Mouse (Mus musculus): ENCODE results near the gene Asic2. TPM values are rescaled to one million over a fixed set of nuclear protein-coding genes. Genes with fewer than 3 reads are reported as not detected.

The Asic2 gene
- polyA plus RNA-seq, 1 experiment from 2014 or later: 8.7 TPM

- H3K4me1 ChIP-seq (replicated peaks; ENCODE audit: control insufficient read depth, insufficient read depth, low read length): peaks cover 34% of the 10 kb centered on the region
- H3K4me3 ChIP-seq (replicated peaks; ENCODE audit: low read length): no peak overlapping the region
- H3K9ac ChIP-seq (replicated peaks; ENCODE audit: low read depth, low read length): no peak overlapping the region
- no peaks in the 10 kb centered on the region for H3K36me3 ChIP-seq (ENCODE audit: control insufficient read depth, insufficient read depth)
- H3K27ac ChIP-seq (ENCODE audit: low read length): peak overlapping the region; percentile 5; the same call in 1 of the 2 replicates
- peak; percentile 63 for ATAC-seq
- WGBS: 49% methylated on average over 2 of the region's 2 CpGs
- no peaks in the 10 kb centered on the region for H3K9me3 ChIP-seq (ENCODE audit: control insufficient read depth, low read length)
- H3K27me3 ChIP-seq (replicated peaks; ENCODE audit: control insufficient read depth, insufficient read depth, low read length): no peaks in the 10 kb centered on the region
- no peak overlapping the region for H3K4me2 ChIP-seq (ENCODE audit: low read length)
Measured at GRCm38 (mm10) chr11:81595235-81595634, 373.0 kb downstream of the Asic2 start.

- Histone ChIP-seq H3K4me2 (ENCODE audit: low read length) (no peak overlapping the region), H3K4me3 (replicated peaks; ENCODE audit: low read length) (no peak overlapping the region), H3K27ac (ENCODE audit: low read length) (no peak overlapping the region), H3K36me3 (ENCODE audit: control insufficient read depth, insufficient read depth) (no peaks in the 10 kb centered on the region), H3K9ac (replicated peaks; ENCODE audit: low read depth, low read length) (no peak overlapping the region), H3K4me1 (replicated peaks; ENCODE audit: control insufficient read depth, insufficient read depth, low read length) (peaks cover 49% of the 10 kb centered on the region), H3K27me3 (replicated peaks; ENCODE audit: control insufficient read depth, insufficient read depth, low read length) (no peaks in the 10 kb centered on the region), H3K9me3 (ENCODE audit: control insufficient read depth, low read length) (no peaks in the 10 kb centered on the region)
- WGBS: 11% methylated on average over 5 of the region's 5 CpGs
- ATAC-seq: no peak
Measured at GRCm38 (mm10) chr11:81592776-81593175, 375.5 kb downstream of the Asic2 start.

- peaks cover 50% of the 10 kb centered on the region for H3K4me1 ChIP-seq (replicated peaks; ENCODE audit: control insufficient read depth, insufficient read depth, low read length)
- WGBS: 54% methylated on average over 4 of the region's 4 CpGs
Measured at GRCm38 (mm10) chr11:81590911-81591310, 377.3 kb downstream of the Asic2 start.

DNA sequence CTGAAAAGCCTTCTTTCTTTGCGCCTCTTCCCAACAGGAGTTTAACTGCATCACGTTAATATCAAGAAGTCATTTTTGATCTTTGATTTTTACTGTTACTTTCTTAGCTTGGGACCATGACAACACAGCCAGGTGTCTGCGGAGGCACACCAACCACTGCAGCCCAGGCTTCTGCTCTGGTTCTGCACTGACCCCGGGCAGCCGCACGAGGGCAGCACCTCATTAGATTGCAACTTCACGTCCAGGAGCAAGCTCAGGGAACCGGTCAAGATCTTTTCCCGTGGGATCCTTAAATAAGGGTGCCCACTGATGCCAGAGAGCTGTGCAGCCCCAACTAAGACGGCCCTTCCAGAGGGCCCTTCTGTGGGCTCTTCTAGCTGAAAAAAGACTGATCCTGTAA, 379.6 kb downstream of the Asic2 start:
- no peak overlapping the region for H3K4me3 ChIP-seq (replicated peaks; ENCODE audit: low read length)
- H3K4me1 ChIP-seq (replicated peaks; ENCODE audit: control insufficient read depth, insufficient read depth, low read length): peaks cover 42% of the 10 kb centered on the region
- H3K27me3 ChIP-seq (replicated peaks; ENCODE audit: control insufficient read depth, insufficient read depth, low read length): no peaks in the 10 kb centered on the region
- peak; percentile 51; the same call in 1 of the 2 replicates for ATAC-seq
- WGBS: 6% methylated on average over 10 of the region's 10 CpGs
- H3K4me2 ChIP-seq (ENCODE audit: low read length): no peak overlapping the region; the same call in 1 of the 2 replicates
- no peaks in the 10 kb centered on the region for H3K36me3 ChIP-seq (ENCODE audit: control insufficient read depth, insufficient read depth)
- H3K9me3 ChIP-seq (ENCODE audit: control insufficient read depth, low read length): no peaks in the 10 kb centered on the region
- peak overlapping the region; percentile 76 for H3K27ac ChIP-seq (ENCODE audit: low read length)
- H3K9ac ChIP-seq (replicated peaks; ENCODE audit: low read depth, low read length): no peak overlapping the region

More at GRCm38 (mm10) chr11:81590911-81591310, 377.3 kb downstream of the Asic2 start:
- ATAC-seq: no peak
- Histone ChIP-seq H3K9ac (replicated peaks; ENCODE audit: low read depth, low read length) (no peak overlapping the region), H3K4me3 (replicated peaks; ENCODE audit: low read length) (no peak overlapping the region), H3K27ac (ENCODE audit: low read length) (no peak overlapping the region), H3K4me2 (ENCODE audit: low read length) (no peak overlapping the region), H3K36me3 (ENCODE audit: control insufficient read depth, insufficient read depth) (no peaks in the 10 kb centered on the region), H3K9me3 (ENCODE audit: control insufficient read depth, low read length) (no peaks in the 10 kb centered on the region), H3K27me3 (replicated peaks; ENCODE audit: control insufficient read depth, insufficient read depth, low read length) (no peaks in the 10 kb centered on the region)

DNA sequence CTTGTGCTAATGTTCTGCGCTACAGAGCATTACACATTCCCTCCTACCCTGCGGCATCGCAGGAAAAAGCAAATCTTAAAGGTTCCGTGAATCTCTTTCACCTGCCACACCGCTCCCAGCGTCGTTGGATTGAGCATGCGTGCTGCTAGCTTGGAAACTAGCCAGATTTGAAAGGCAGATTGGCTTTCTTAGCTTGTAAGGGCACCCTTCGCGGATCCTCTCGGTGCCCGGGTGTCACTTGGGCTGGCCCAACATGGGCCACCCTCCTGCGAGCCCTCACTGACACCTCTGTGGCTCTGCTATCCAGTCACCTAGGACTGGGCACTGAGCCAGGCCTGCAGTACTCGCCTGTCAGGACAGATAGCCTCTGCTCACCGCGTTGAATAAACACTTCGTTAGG, 380.3 kb downstream of the Asic2 start:
- ATAC-seq: peak; percentile 42; the same call in 1 of the 2 replicates
- no peaks in the 10 kb centered on the region for H3K27me3 ChIP-seq (replicated peaks; ENCODE audit: control insufficient read depth, insufficient read depth, low read length)
- peak overlapping the region; percentile 56 for H3K4me2 ChIP-seq (ENCODE audit: low read length)
- H3K9ac ChIP-seq (replicated peaks; ENCODE audit: low read depth, low read length): peak overlapping the region; percentile 43
- peak overlapping the region; percentile 23 for H3K4me3 ChIP-seq (replicated peaks; ENCODE audit: low read length)
- no peaks in the 10 kb centered on the region for H3K36me3 ChIP-seq (ENCODE audit: control insufficient read depth, insufficient read depth)
- no peaks in the 10 kb centered on the region for H3K9me3 ChIP-seq (ENCODE audit: control insufficient read depth, low read length)
- H3K4me1 ChIP-seq (replicated peaks; ENCODE audit: control insufficient read depth, insufficient read depth, low read length): peaks cover 43% of the 10 kb centered on the region
- H3K27ac ChIP-seq (ENCODE audit: low read length): peak overlapping the region; percentile 76
- 10% methylated on average over 17 of the region's 17 CpGs for WGBS

DNA sequence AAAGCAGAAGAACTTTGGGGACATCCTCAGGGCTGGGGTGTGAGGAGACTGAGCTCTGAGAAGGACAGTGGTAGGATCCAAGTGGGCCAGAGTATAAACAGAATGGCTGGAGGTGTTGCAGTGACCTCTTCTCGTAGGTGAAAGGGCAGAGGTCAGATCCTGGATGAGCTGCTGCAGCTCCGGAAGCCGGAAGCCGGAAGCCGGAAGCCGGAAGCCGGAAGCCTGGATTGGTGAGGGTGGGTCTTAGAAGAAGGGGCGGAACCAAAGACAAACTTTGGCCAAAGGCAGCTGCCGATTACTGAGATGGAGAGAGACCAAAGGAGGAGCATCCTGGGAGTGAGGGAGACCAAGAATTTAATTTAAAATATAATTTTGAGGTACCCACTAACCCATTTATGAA, 381.1 kb downstream of the Asic2 start:
- Histone ChIP-seq H3K9me3 (ENCODE audit: control insufficient read depth, low read length) (no peaks in the 10 kb centered on the region), H3K4me3 (replicated peaks; ENCODE audit: low read length) (no peak overlapping the region), H3K4me2 (ENCODE audit: low read length) (no peak overlapping the region), H3K36me3 (ENCODE audit: control insufficient read depth, insufficient read depth) (no peaks in the 10 kb centered on the region), H3K4me1 (replicated peaks; ENCODE audit: control insufficient read depth, insufficient read depth, low read length) (peaks cover 45% of the 10 kb centered on the region), H3K27me3 (replicated peaks; ENCODE audit: control insufficient read depth, insufficient read depth, low read length) (no peaks in the 10 kb centered on the region), H3K27ac (ENCODE audit: low read length) (no peak overlapping the region), H3K9ac (replicated peaks; ENCODE audit: low read depth, low read length) (no peak overlapping the region)
- ATAC-seq: no peak
- WGBS: 83% methylated on average over 9 of the region's 9 CpGs

GRCm38 (mm10) chr11:81584506-81584905, 383.8 kb downstream of the Asic2 start:
- ATAC-seq: no peak
- Histone ChIP-seq H3K9me3 (ENCODE audit: control insufficient read depth, low read length) (no peaks in the 10 kb centered on the region), H3K4me3 (replicated peaks; ENCODE audit: low read length) (no peak overlapping the region), H3K27me3 (replicated peaks; ENCODE audit: control insufficient read depth, insufficient read depth, low read length) (no peaks in the 10 kb centered on the region), H3K4me2 (ENCODE audit: low read length) (no peak overlapping the region), H3K9ac (replicated peaks; ENCODE audit: low read depth, low read length) (no peak overlapping the region), H3K4me1 (replicated peaks; ENCODE audit: control insufficient read depth, insufficient read depth, low read length) (peaks cover 48% of the 10 kb centered on the region), H3K36me3 (ENCODE audit: control insufficient read depth, insufficient read depth) (no peaks in the 10 kb centered on the region), H3K27ac (ENCODE audit: low read length) (no peak overlapping the region)
- 94% methylated on average over 9 of the region's 9 CpGs for WGBS

DNA sequence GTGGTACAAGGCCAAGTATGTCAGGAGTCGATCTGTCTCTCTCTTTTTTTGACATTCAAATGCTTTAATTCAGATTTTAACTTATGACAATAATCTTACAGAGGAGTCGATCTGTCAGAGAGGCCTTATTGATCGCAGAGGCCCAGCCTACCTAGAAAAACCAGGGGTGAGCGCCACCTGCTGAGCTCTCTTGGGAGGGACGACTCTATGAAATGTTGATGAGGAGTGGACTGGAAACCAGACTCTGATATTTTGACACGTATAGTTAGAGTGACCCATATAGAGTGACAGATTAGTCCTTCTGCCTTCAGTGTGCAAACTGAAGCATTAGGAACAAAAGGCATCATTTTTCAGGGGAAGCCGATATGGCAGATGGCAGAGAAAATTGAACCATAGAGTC, 385.1 kb downstream of the Asic2 start:
- Histone ChIP-seq H3K4me3 (replicated peaks; ENCODE audit: low read length) (no peak overlapping the region), H3K36me3 (ENCODE audit: control insufficient read depth, insufficient read depth) (no peaks in the 10 kb centered on the region), H3K4me2 (ENCODE audit: low read length) (no peak overlapping the region), H3K4me1 (replicated peaks; ENCODE audit: control insufficient read depth, insufficient read depth, low read length) (peaks cover 45% of the 10 kb centered on the region), H3K27me3 (replicated peaks; ENCODE audit: control insufficient read depth, insufficient read depth, low read length) (no peaks in the 10 kb centered on the region), H3K27ac (ENCODE audit: low read length) (no peak overlapping the region), H3K9ac (replicated peaks; ENCODE audit: low read depth, low read length) (no peak overlapping the region), H3K9me3 (ENCODE audit: control insufficient read depth, low read length) (no peaks in the 10 kb centered on the region)
- WGBS: 57% methylated on average over 7 of the region's 7 CpGs
- ATAC-seq: no peak

DNA sequence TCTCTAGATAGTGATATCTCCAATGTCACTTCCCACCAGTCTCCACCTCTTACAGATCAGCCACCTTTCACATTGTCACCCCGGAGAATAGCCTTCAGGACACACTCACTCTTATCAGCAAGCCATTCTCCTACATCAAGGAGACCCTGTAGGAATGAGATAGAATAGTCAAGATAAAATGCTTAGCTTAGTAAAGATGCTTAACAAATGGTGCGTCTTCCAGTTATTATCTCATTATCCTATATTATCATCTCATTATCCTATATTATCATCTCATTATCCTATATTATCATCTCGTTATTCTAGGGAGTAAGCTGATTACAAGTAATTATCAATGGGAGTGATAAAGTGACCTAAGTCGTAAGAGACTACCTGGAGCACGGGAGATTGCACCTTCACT, 386.1 kb downstream of the Asic2 start:
- H3K9ac ChIP-seq (replicated peaks; ENCODE audit: low read depth, low read length): no peak overlapping the region
- H3K27me3 ChIP-seq (replicated peaks; ENCODE audit: control insufficient read depth, insufficient read depth, low read length): no peaks in the 10 kb centered on the region
- H3K4me1 ChIP-seq (replicated peaks; ENCODE audit: control insufficient read depth, insufficient read depth, low read length): peaks cover 39% of the 10 kb centered on the region
- peak overlapping the region; percentile 57 for H3K27ac ChIP-seq (ENCODE audit: low read length)
- H3K9me3 ChIP-seq (ENCODE audit: control insufficient read depth, low read length): no peaks in the 10 kb centered on the region
- no peak overlapping the region for H3K4me3 ChIP-seq (replicated peaks; ENCODE audit: low read length)
- peak; percentile 54 for ATAC-seq
- no peak overlapping the region for H3K4me2 ChIP-seq (ENCODE audit: low read length)
- H3K36me3 ChIP-seq (ENCODE audit: control insufficient read depth, insufficient read depth): no peaks in the 10 kb centered on the region
- WGBS: 27% methylated on average over 5 of the region's 5 CpGs

DNA sequence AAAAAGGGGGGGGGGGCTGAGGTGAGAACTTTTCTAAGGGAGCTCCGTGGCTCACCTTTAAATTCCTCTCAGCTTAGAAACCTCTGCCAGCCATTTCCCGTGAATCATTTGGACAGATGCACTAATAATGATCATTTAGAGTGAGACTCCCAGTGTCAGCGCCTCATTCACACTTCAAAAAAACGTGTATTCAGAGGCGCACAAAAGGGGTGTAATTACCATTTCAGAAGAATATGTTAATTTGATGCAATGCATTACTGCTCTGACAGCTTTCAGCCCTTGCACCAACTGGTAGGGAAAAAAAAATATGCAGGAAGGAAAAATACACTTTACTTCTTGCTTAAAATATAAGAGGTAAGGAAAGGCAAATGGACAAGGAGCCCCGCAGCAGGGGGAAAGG, 388.5 kb downstream of the Asic2 start:
- Histone ChIP-seq H3K27me3 (replicated peaks; ENCODE audit: control insufficient read depth, insufficient read depth, low read length) (no peaks in the 10 kb centered on the region), H3K9me3 (ENCODE audit: control insufficient read depth, low read length) (no peaks in the 10 kb centered on the region), H3K9ac (replicated peaks; ENCODE audit: low read depth, low read length) (no peak overlapping the region), H3K4me2 (ENCODE audit: low read length) (peak overlapping the region; percentile 14; the same call in 1 of the 2 replicates), H3K27ac (ENCODE audit: low read length) (peak overlapping the region; percentile 86), H3K4me1 (replicated peaks; ENCODE audit: control insufficient read depth, insufficient read depth, low read length) (peaks cover 39% of the 10 kb centered on the region), H3K36me3 (ENCODE audit: control insufficient read depth, insufficient read depth) (no peaks in the 10 kb centered on the region), H3K4me3 (replicated peaks; ENCODE audit: low read length) (no peak overlapping the region)
- WGBS: 5% methylated on average over 6 of the region's 6 CpGs
- ATAC-seq: peak; percentile 89
